Mouse (Mus musculus) testis, adult 2 months (tissue): ENCODE results near the gene Oser1. TPM values are rescaled to one million over a fixed set of nuclear protein-coding genes. Genes with fewer than 3 reads are reported as not detected.

Experiments used
- H3K27ac ChIP-seq: fragments of 200-500 bp; 2 replicates; pipeline ENCODE4 v1.5.1; 2012; ENCODE audit warnings: low read depth, low read length; ENCODE audit not compliant: control insufficient read depth, insufficient read depth
- H3K27me3 ChIP-seq: fragments of 200-500 bp; 2 replicates; pipeline ENCODE4 v1.6.1; 2012; ENCODE audit warnings: mild to moderate bottlenecking, low read length, moderate library complexity; ENCODE audit not compliant: control insufficient read depth, insufficient read depth
- H3K36me3 ChIP-seq: fragments of 200-500 bp; 2 replicates; pipeline ENCODE4 v1.6.1; 2012; ENCODE audit warnings: mild to moderate bottlenecking, low read length; ENCODE audit not compliant: control insufficient read depth, insufficient read depth
- H3K4me1 ChIP-seq: fragments of 200-500 bp; 2 replicates; pipeline ENCODE4 v1.6.1; 2012; ENCODE audit warnings: low read length; ENCODE audit not compliant: control insufficient read depth, insufficient read depth
- H3K4me3 ChIP-seq: fragments of 200-500 bp; 2 replicates; pipeline ENCODE4 v1.5.1; 2012; ENCODE audit warnings: low read depth, mild to moderate bottlenecking, low read length, moderate library complexity, mixed read lengths; ENCODE audit not compliant: control insufficient read depth
- CTCF ChIP-seq: fragments of 200-500 bp; IDR thresholded peaks from 2 replicates; pipeline ENCODE4 v1.5.1; 2012; ENCODE audit warnings: low read depth, mild to moderate bottlenecking, inconsistent platforms, low read length, moderate library complexity; ENCODE audit not compliant: control insufficient read depth, insufficient read depth, insufficient replicate concordance
- POLR2A ChIP-seq: fragments of 200-500 bp; IDR thresholded peaks from 2 replicates; pipeline ENCODE4 v1.6.1; 2012; ENCODE audit warnings: low read depth, mild to moderate bottlenecking, inconsistent platforms, low read length, moderate library complexity; ENCODE audit not compliant: control insufficient read depth
- polyA plus RNA-seq: library from polyadenylated mRNA; depleted of rRNA; stranded (reverse); fragments of >200 nt; gene quantifications from 2 replicates; pipeline ENCODE4 v1.2.3, GENCODE M21; 2012; rRNA removed

Oser1 gene
- 209 and 304 TPM in 2 replicates for polyA plus RNA-seq

GRCm38 (mm10) chr2:163424597-163424996 is at the start of gene Oser1:
Gene Oser1 (minus strand): TSS chr2:163424697.
- no peak for TF ChIP-seq POLR2A
- TF ChIP-seq CTCF: no peak
- Histone ChIP-seq H3K27me3 (no peaks in the 10 kb centered on the region), H3K36me3 (no peaks in the 10 kb centered on the region), H3K4me3 (no peak within 1 kb of the TSS), H3K27ac (no peak within 1 kb of the TSS), H3K4me1 (peaks cover 4% of the 10 kb centered on the region)

- H3K27ac ChIP-seq: peak within 1 kb of the TSS; percentile 45
- peaks cover 4% of the 10 kb centered on the region for H3K4me1 ChIP-seq
- peak; percentile 43; the same call in 1 of the 2 replicates for TF ChIP-seq POLR2A
- peak; percentile 99 for TF ChIP-seq CTCF
Observed at GRCm38 (mm10) chr2:163472466-163472851, 48.0 kb upstream of the Oser1 start, which contains the start of gene Fitm2. Gene Fitm2 (minus strand): TSS chr2:163472629.

GRCm38 (mm10) chr2:163471710-163472465 is 47.4 kb upstream of the Oser1 start:
- no peaks in the 10 kb centered on the region for H3K27me3 ChIP-seq
- peaks cover 4% of the 10 kb centered on the region for H3K4me1 ChIP-seq
- H3K4me3 ChIP-seq: peak overlapping the region; percentile 89
- H3K36me3 ChIP-seq: no peaks in the 10 kb centered on the region
- peak overlapping the region; percentile 45 for H3K27ac ChIP-seq
- TF ChIP-seq CTCF (no peak), POLR2A (no peak)

More at GRCm38 (mm10) chr2:163472466-163472851, 48.0 kb upstream of the Oser1 start, which contains the start of gene Fitm2:
- H3K4me3 ChIP-seq: peak within 1 kb of the TSS; percentile 89
- no peaks in the 10 kb centered on the region for H3K27me3 ChIP-seq
- no peaks in the 10 kb centered on the region for H3K36me3 ChIP-seq

- TF ChIP-seq POLR2A (no peak), CTCF (no peak)
- Histone ChIP-seq H3K27me3 (no peaks in the 10 kb centered on the region), H3K4me1 (peaks cover 4% of the 10 kb centered on the region), H3K4me3 (no peak overlapping the region), H3K27ac (no peak overlapping the region), H3K36me3 (no peaks in the 10 kb centered on the region)
Observed at GRCm38 (mm10) chr2:163471136-163471535, 46.6 kb upstream of the Oser1 start.

GRCm38 (mm10) chr2:163469711-163470110 is 45.2 kb upstream of the Oser1 start:
- no peaks in the 10 kb centered on the region for H3K27me3 ChIP-seq
- no peaks in the 10 kb centered on the region for H3K36me3 ChIP-seq
- no peak overlapping the region for H3K27ac ChIP-seq
- H3K4me3 ChIP-seq: no peak overlapping the region
- H3K4me1 ChIP-seq: peaks cover 4% of the 10 kb centered on the region
- TF ChIP-seq CTCF (no peak), POLR2A (no peak)

- no peak overlapping the region for H3K27ac ChIP-seq
- H3K4me3 ChIP-seq: no peak overlapping the region; the same call in 1 of the 2 replicates
- no peaks in the 10 kb centered on the region for H3K36me3 ChIP-seq
- TF ChIP-seq CTCF: no peak
- no peak for TF ChIP-seq POLR2A
- H3K27me3 ChIP-seq: no peaks in the 10 kb centered on the region
- H3K4me1 ChIP-seq: peaks cover 4% of the 10 kb centered on the region
Observed at GRCm38 (mm10) chr2:163468866-163469265, 44.4 kb upstream of the Oser1 start.

GRCm38 (mm10) chr2:163467585-163467984 is 43.1 kb upstream of the Oser1 start:
- peaks cover 4% of the 10 kb centered on the region for H3K4me1 ChIP-seq
- H3K27me3 ChIP-seq: no peaks in the 10 kb centered on the region
- TF ChIP-seq CTCF: no peak
- no peak for TF ChIP-seq POLR2A
- no peak overlapping the region for H3K4me3 ChIP-seq
- no peak overlapping the region for H3K27ac ChIP-seq
- no peaks in the 10 kb centered on the region for H3K36me3 ChIP-seq
